Mouse (Mus musculus) E14TG2a.4 (cell line): ENCODE measurements around the gene P3h4.
A peak's percentile ranks its signal among the peaks of the same experiment; 100 is the strongest.

Experiments
- CTCF ChIP-seq: conservative IDR thresholded peaks from 2 replicates; pipeline ENCODE4 v1.5.1; 2014; ENCODE audit warnings: low read length
- POU5F1 ChIP-seq: IDR thresholded peaks from 2 replicates; pipeline ENCODE4 v1.6.1; 2014; ENCODE audit warnings: low read length, borderline replicate concordance

GRCm38 (mm10) chr11:100425851-100426250 lies 11.2 kb upstream of the P3h4 start:
- TF ChIP-seq CTCF, result peak; percentile 93
- no peak for TF ChIP-seq POU5F1
